Mouse (Mus musculus): ENCODE results near the gene Mtrex. TPM values are rescaled to one million over a fixed set of nuclear protein-coding genes. Genes with fewer than 3 reads are reported as not detected.

Mtrex gene
- polyA plus RNA-seq, 1 experiment from 2014 or later, result 90.0 TPM

Other genes starting within 250 kb of the Mtrex start
- gene Plpp1, start 126.6 kb downstream of the Mtrex start, polyA plus RNA-seq (2016; fragmentation: Nextera tagmentation; extraction: Ambion mirVana), result 17.8 and 19.1 TPM in 2 replicates
- 37.0 and 38.1 TPM in 2 replicates for gene Dhx29, start 56 bp upstream of the Mtrex start, polyA plus RNA-seq (2016; fragmentation: Nextera tagmentation; extraction: Ambion mirVana)
- 4.4 and 7.2 TPM in 2 replicates for gene Ccno, start 60.4 kb upstream of the Mtrex start, polyA plus RNA-seq (2016; fragmentation: Nextera tagmentation; extraction: Ambion mirVana)
- gene Mcidas, start 66.4 kb upstream of the Mtrex start, polyA plus RNA-seq (2016; fragmentation: Nextera tagmentation; extraction: Ambion mirVana), result 2.2 and 3.6 TPM in 2 replicates
- gene Cdc20b, start 107.7 kb upstream of the Mtrex start, polyA plus RNA-seq (2016; fragmentation: Nextera tagmentation; extraction: Ambion mirVana), result 0.97 and 1.3 TPM in 2 replicates
- 77.0 and 81.2 TPM in 2 replicates for gene Gpx8, start 119.0 kb upstream of the Mtrex start, polyA plus RNA-seq (2016; fragmentation: Nextera tagmentation; extraction: Ambion mirVana)
- gene Gzma, start 173.6 kb upstream of the Mtrex start, polyA plus RNA-seq (2016; fragmentation: Nextera tagmentation; extraction: Ambion mirVana), result not detected in 2 replicates

Data from forebrain, embryonic 12.5 days (tissue).